Mouse (Mus musculus): ENCODE results near the gene Galnt18. TPM values are rescaled to one million over a fixed set of nuclear protein-coding genes. Genes with fewer than 3 reads are reported as not detected.

Galnt18 gene
- total RNA-seq, 1 experiment, result 0.89 TPM

DNA sequence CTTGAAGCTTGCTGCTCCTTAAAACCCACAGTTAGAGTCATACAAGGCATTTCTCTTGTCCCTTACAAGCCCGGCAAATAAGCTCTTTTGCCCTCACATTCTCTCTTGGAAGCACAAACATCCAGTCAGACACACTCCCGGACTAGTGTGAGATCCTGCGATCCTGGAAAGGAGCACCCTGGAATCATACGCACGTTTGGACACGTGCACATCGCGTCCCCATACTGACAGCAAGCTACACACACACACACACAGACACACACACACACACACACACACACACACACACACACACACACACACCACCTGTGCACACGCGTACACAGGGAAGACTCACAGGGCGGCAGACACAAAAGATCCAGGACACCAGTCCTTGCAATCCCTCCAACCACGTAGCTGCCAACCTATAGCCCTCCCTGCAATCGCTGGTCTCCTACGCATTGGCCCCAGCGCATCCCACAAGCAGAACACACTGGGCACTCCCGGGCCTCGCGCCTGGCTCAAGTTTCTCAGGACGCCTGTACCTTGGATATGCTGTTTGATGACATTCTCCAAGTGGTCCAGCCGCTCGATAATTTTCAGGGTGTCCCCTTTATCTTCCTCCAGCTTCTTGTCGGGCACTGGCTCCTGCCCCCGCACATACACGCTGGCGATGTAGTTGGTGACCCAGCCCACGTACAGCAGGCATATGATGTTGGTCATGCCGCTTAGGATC, 831 bp downstream of the Galnt18 start:
- H3K36me3 ChIP-seq (ENCODE audit: control insufficient read depth, insufficient read depth, low read length, poor library complexity, severe bottlenecking), result no peaks in the 10 kb centered on the region
- no peak for DNase-seq (ENCODE audit: low read depth, low spot score)
- no peak for TF ChIP-seq CHD2 (IDR thresholded peaks at IDR 0.05; ENCODE audit: low read depth, low read length)
- TF ChIP-seq HCFC1 (IDR thresholded peaks at IDR 0.05; ENCODE audit: borderline replicate concordance, insufficient read depth, low read length), result no peak
- no peak for TF ChIP-seq MAFK (IDR thresholded peaks at IDR 0.05; ENCODE audit: insufficient read depth, low read depth, low read length)
- no peak for TF ChIP-seq ZC3H11A (IDR thresholded peaks at IDR 0.05; ENCODE audit: borderline replicate concordance, low read depth, low read length)
- H3K9ac ChIP-seq (ENCODE audit: insufficient read depth, low read depth, low read length, poor library complexity, severe bottlenecking), result peak overlapping the region; percentile 9; the same call in 1 of the 2 replicates
- no peaks in the 10 kb centered on the region; a peak in 1 of 4 replicates for H3K4me1 ChIP-seq (ENCODE audit: control insufficient read depth in 2 of 2, insufficient read depth in 2 of 2, low read length in 2 of 2, poor library complexity in 1 of 2)
- H3K27ac ChIP-seq (ENCODE audit: insufficient read depth, low read depth, low read length, poor library complexity, severe bottlenecking), result no peak overlapping the region
- no peaks in the 10 kb centered on the region for H3K9me3 ChIP-seq (ENCODE audit: control insufficient read depth, insufficient read depth, low read depth, low read length)
- in situ Hi-C loops (cut with MboI; ENCODE audit: low sequenced_read_pairs in 2 of 2, unreplicated experiment in 2 of 2), result no loop called here
- H3K4me3 ChIP-seq (ENCODE audit: insufficient read depth in 1 of 2, low read depth in 1 of 2, low read length in 2 of 2, poor library complexity in 1 of 2, severe bottlenecking in 1 of 2), result peak overlapping the region; percentile 58 to 64

- H3K9ac ChIP-seq (ENCODE audit: insufficient read depth, low read depth, low read length, poor library complexity, severe bottlenecking), result no peak overlapping the region
- no peak for DNase-seq (ENCODE audit: low read depth, low spot score)
- no peak overlapping the region for H3K4me3 ChIP-seq (ENCODE audit: insufficient read depth in 1 of 2, low read depth in 1 of 2, low read length in 2 of 2, poor library complexity in 1 of 2, severe bottlenecking in 1 of 2)
- in situ Hi-C loops (cut with MboI; ENCODE audit: low sequenced_read_pairs in 2 of 2, unreplicated experiment in 2 of 2), result no loop called here
- H3K36me3 ChIP-seq (ENCODE audit: control insufficient read depth, insufficient read depth, low read length, poor library complexity, severe bottlenecking), result no peaks in the 10 kb centered on the region
- no peak overlapping the region for H3K27ac ChIP-seq (ENCODE audit: insufficient read depth, low read depth, low read length, poor library complexity, severe bottlenecking)
- H3K9me3 ChIP-seq (ENCODE audit: control insufficient read depth, insufficient read depth, low read depth, low read length), result no peaks in the 10 kb centered on the region
- no peaks in the 10 kb centered on the region; a peak in 1 of 4 replicates for H3K4me1 ChIP-seq (ENCODE audit: control insufficient read depth in 2 of 2, insufficient read depth in 2 of 2, low read length in 2 of 2, poor library complexity in 1 of 2)
- no peak for TF ChIP-seq ZNF384 (IDR thresholded peaks at IDR 0.05; ENCODE audit: low read depth, low read length)
These were observed 1.6 kb downstream of the Galnt18 start for GRCm38 (mm10) chr7:111778212-111778611.

DNA sequence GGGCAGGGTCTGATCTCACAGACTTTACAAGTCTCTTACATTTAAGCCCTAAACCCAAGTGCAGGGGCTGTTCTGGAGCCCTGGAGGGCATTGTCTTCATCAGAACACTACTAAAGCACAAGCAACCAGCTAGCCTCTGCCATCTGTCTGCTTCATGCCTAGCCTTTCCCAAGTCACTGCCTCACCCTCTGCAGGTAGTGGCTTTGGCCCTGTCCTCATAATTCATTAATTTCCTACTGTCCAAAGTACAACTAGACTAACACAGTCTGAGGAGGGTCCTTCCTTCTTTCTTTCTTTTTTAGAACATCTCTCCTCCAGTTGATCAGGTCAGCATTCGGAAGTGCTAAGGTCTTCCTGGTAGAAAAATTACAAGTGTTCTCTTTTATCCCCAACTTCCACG, 2.6 kb downstream of the Galnt18 start:
- TF ChIP-seq MAFK (IDR thresholded peaks at IDR 0.05; ENCODE audit: insufficient read depth, low read depth, low read length) (no peak), ZNF384 (IDR thresholded peaks at IDR 0.05; ENCODE audit: low read depth, low read length) (no peak), CHD2 (IDR thresholded peaks at IDR 0.05; ENCODE audit: low read depth, low read length) (no peak), HCFC1 (IDR thresholded peaks at IDR 0.05; ENCODE audit: borderline replicate concordance, insufficient read depth, low read length) (no peak), ZC3H11A (IDR thresholded peaks at IDR 0.05; ENCODE audit: borderline replicate concordance, low read depth, low read length) (no peak)
- H3K9ac ChIP-seq (ENCODE audit: insufficient read depth, low read depth, low read length, poor library complexity, severe bottlenecking), result no peak overlapping the region
- H3K4me1 ChIP-seq (ENCODE audit: control insufficient read depth in 2 of 2, insufficient read depth in 2 of 2, low read length in 2 of 2, poor library complexity in 1 of 2), result no peaks in the 10 kb centered on the region; a peak in 1 of 4 replicates
- no peaks in the 10 kb centered on the region for H3K9me3 ChIP-seq (ENCODE audit: control insufficient read depth, insufficient read depth, low read depth, low read length)
- H3K36me3 ChIP-seq (ENCODE audit: control insufficient read depth, insufficient read depth, low read length, poor library complexity, severe bottlenecking), result no peaks in the 10 kb centered on the region
- H3K27ac ChIP-seq (ENCODE audit: insufficient read depth, low read depth, low read length, poor library complexity, severe bottlenecking), result no peak overlapping the region
- in situ Hi-C loops (cut with MboI; ENCODE audit: low sequenced_read_pairs in 2 of 2, unreplicated experiment in 2 of 2), result no loop called here
- no peak overlapping the region for H3K4me3 ChIP-seq (ENCODE audit: insufficient read depth in 1 of 2, low read depth in 1 of 2, low read length in 2 of 2, poor library complexity in 1 of 2, severe bottlenecking in 1 of 2)
- no peak for DNase-seq (ENCODE audit: low read depth, low spot score)

DNA sequence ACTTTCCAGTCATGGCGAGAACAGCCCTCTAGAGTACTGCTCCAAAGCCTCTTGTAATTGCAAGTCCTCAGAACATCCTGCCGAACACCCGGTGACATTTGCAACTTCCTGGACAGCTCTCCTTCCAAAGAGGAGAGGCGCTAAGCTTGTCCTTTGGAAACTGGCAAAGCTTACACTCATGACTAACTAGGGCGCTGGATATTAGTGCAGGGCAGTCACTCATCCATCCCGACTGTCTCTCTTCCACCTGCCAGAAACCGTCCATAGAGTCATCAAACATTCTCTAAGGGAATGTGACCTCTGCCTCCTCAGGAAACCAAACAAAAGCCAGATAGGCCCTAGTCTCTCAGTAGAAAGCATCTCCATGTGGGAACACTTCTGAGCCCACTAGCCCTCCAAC, 3.6 kb downstream of the Galnt18 start:
- Histone ChIP-seq H3K27ac (ENCODE audit: insufficient read depth, low read depth, low read length, poor library complexity, severe bottlenecking) (no peak overlapping the region), H3K4me3 (ENCODE audit: insufficient read depth in 1 of 2, low read depth in 1 of 2, low read length in 2 of 2, poor library complexity in 1 of 2, severe bottlenecking in 1 of 2) (no peak overlapping the region), H3K9me3 (ENCODE audit: control insufficient read depth, insufficient read depth, low read depth, low read length) (no peaks in the 10 kb centered on the region), H3K4me1 (ENCODE audit: control insufficient read depth in 2 of 2, insufficient read depth in 2 of 2, low read length in 2 of 2, poor library complexity in 1 of 2) (no peaks in the 10 kb centered on the region; a peak in 1 of 4 replicates), H3K36me3 (ENCODE audit: control insufficient read depth, insufficient read depth, low read length, poor library complexity, severe bottlenecking) (no peaks in the 10 kb centered on the region), H3K9ac (ENCODE audit: insufficient read depth, low read depth, low read length, poor library complexity, severe bottlenecking) (no peak overlapping the region)
- TF ChIP-seq CHD2 (IDR thresholded peaks at IDR 0.05; ENCODE audit: low read depth, low read length), result no peak
- no peak for TF ChIP-seq MAFK (IDR thresholded peaks at IDR 0.05; ENCODE audit: insufficient read depth, low read depth, low read length)
- TF ChIP-seq HCFC1 (IDR thresholded peaks at IDR 0.05; ENCODE audit: borderline replicate concordance, insufficient read depth, low read length), result no peak
- no peak for TF ChIP-seq ZC3H11A (IDR thresholded peaks at IDR 0.05; ENCODE audit: borderline replicate concordance, low read depth, low read length)
- no peak for TF ChIP-seq ZNF384 (IDR thresholded peaks at IDR 0.05; ENCODE audit: low read depth, low read length)
- DNase-seq (ENCODE audit: low read depth, low spot score), result no peak
- in situ Hi-C loops (cut with MboI; ENCODE audit: low sequenced_read_pairs in 2 of 2, unreplicated experiment in 2 of 2), result no loop called here

- DNase-seq (ENCODE audit: low read depth, low spot score), result no peak
- in situ Hi-C loops (cut with MboI; ENCODE audit: low sequenced_read_pairs in 2 of 2, unreplicated experiment in 2 of 2), result no loop called here
- H3K4me1 ChIP-seq (ENCODE audit: control insufficient read depth in 2 of 2, insufficient read depth in 2 of 2, low read length in 2 of 2, poor library complexity in 1 of 2), result no peaks in the 10 kb centered on the region
- no peaks in the 10 kb centered on the region for H3K9me3 ChIP-seq (ENCODE audit: control insufficient read depth, insufficient read depth, low read depth, low read length)
- no peak overlapping the region for H3K27ac ChIP-seq (ENCODE audit: insufficient read depth, low read depth, low read length, poor library complexity, severe bottlenecking)
- TF ChIP-seq MAFK (IDR thresholded peaks at IDR 0.05; ENCODE audit: insufficient read depth, low read depth, low read length), result no peak
- no peak for TF ChIP-seq CHD2 (IDR thresholded peaks at IDR 0.05; ENCODE audit: low read depth, low read length)
- no peak for TF ChIP-seq ZNF384 (IDR thresholded peaks at IDR 0.05; ENCODE audit: low read depth, low read length)
- no peak for TF ChIP-seq ZC3H11A (IDR thresholded peaks at IDR 0.05; ENCODE audit: borderline replicate concordance, low read depth, low read length)
- TF ChIP-seq HCFC1 (IDR thresholded peaks at IDR 0.05; ENCODE audit: borderline replicate concordance, insufficient read depth, low read length), result no peak
- no peaks in the 10 kb centered on the region for H3K36me3 ChIP-seq (ENCODE audit: control insufficient read depth, insufficient read depth, low read length, poor library complexity, severe bottlenecking)
- H3K9ac ChIP-seq (ENCODE audit: insufficient read depth, low read depth, low read length, poor library complexity, severe bottlenecking), result no peak overlapping the region
- no peak overlapping the region for H3K4me3 ChIP-seq (ENCODE audit: insufficient read depth in 1 of 2, low read depth in 1 of 2, low read length in 2 of 2, poor library complexity in 1 of 2, severe bottlenecking in 1 of 2)
These were observed 7.4 kb downstream of the Galnt18 start for GRCm38 (mm10) chr7:111772398-111772797.

Measured in ES-E14 (cell line).